Mouse (Mus musculus) lung, adult 2 months (tissue): ENCODE data around the gene Gpsm2.

Experiments used
- CTCF ChIP-seq: fragments of 200-500 bp; IDR thresholded peaks from 2 replicates; pipeline ENCODE4 v1.5.1; 2011; ENCODE audit warnings: mild to moderate bottlenecking, low read length, control low read depth; ENCODE audit not compliant: insufficient read depth
- POLR2A ChIP-seq: fragments of 200-500 bp; IDR thresholded peaks from 2 replicates; pipeline ENCODE4 v1.6.1; 2011; ENCODE audit warnings: low read depth, mild to moderate bottlenecking, control low read depth, low read length, borderline replicate concordance; ENCODE audit errors: extremely low read depth

- no peak for TF ChIP-seq CTCF
- no peak for TF ChIP-seq POLR2A
Measured at GRCm38 (mm10) chr3:108639412-108639811, 82.7 kb downstream of the Gpsm2 start.
